Mouse (Mus musculus) left cerebral cortex, adult 9 months (tissue): ENCODE measurements around the gene Slc52a3.
A peak's percentile ranks its signal among the peaks of the same experiment; 100 is the strongest.

ENCODE experiments used
- DNase-seq, 2 experiments: peaks; one replicate each; pipeline ENCODE4 v3.0.0; 2022; ENCODE audit warnings: low spot score in 2 of 2

Gene Slc52a3

DNA sequence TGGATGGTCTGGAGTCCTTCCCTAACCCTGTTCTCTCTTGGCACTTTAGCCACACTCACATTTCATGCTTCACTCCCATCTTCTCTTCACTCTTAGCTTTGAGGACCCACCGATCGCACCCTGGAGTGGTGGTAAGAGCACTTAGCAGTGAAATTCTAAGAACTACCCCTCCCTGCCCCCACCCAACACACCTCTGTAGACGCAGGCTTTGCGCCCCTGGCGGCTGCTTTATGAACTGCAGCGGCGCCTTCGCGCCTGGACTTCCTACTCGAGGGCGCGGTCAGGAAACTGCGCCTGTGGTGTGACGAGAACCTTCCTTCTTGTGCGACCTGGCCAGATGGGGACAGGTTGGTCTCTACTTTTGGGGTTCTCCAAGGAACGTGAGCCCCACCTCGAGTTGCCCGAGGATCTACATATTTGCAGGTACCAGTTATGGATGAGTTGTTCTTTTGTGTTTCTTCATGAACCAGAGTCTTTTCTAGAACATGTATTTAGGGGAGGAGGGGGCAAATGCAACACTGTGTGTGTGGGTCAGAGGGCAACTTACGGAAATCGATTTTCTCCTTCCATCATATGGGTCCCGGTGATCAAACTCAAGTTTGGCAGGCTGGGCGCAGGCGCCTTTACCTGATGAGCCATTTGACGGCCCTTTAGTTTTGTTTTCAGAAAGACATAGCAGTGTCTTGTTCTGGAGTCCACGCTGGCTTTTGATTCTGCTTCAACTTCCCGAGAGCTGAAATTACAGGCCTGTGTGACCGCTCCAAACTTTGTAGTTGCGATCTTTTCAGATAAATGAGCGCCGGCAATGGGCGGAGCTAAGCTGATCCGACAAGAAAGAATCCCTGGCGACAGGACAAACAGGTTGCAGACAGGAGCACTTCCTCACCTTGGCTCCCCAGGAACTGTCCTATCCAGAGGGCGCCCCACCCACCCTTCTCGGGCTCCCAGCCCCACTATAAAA, at the start of gene Slc52a3:
Gene Slc52a3 (plus strand): TSS at position 283 of the 961 bp plus-strand sequence.
- DNase-seq: peak in 1 of 2 experiments; percentile 80

DNA sequence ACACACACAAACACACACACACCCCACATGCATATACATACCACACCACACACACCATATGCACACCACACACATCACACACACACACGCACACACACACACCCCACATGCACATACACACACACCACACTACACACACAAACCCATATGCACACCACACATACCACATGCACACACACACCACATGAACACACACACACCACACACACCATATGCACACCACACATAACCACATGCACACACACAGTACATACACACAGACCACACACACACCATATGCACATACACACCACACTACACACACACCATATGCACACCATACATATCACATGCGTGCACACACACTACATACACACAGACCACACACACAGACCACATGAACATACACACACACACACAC, 48.7 kb upstream of the Slc52a3 start:
- no peak for DNase-seq

DNA sequence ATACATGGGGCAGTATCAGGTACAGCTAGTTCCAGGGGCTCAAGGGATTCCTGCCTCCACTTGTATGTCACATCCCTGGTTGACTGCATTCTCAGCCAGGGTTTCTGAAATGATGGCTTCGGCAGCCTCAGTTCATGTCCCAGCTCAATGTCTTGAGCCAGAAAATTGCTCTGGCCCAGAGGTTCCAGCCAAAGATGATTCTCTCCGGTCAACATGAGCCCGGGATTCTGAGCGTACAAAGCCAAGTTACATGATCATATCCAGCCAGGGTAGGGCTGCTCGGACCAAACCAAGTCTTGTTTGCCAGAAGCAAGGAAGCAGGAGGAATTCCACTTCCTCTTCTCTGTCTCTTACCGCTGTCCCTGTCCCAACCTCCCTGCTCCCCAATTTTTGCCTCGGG, 48.0 kb upstream of the Slc52a3 start:
- DNase-seq: no peak

DNA sequence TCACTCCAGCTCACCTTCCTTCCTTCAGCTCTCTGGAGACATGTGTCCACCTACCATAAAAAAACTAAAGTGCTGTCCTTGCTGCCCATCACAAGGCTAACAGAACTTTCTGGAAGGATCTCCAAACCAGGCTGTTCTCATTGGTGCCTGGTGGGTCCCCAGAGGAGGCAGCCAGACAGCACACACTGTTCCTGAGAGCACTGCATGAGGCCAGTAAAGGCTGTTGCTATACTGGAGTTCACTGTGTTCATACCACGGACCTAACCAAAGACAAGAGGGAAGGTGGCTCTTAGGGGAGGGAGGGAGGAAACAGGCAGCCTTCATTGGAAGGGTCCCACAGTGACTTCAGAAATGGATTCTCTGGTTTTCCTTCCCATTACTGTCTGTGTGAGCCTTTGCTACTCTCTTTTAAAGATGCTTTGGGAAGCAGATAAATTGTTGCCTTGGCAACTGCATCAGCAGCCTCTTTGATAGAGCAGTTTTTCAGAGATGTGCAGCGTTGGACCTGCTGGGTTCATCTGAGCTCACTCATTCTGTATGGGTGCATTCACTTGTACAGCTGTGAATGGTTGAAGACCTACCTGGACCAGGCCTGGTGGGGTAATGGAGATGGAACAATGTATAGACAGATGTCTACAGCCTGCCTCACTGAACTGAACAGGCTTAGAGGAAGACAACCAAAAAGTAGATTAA, 47.1 kb upstream of the Slc52a3 start:
- DNase-seq: no peak

DNA sequence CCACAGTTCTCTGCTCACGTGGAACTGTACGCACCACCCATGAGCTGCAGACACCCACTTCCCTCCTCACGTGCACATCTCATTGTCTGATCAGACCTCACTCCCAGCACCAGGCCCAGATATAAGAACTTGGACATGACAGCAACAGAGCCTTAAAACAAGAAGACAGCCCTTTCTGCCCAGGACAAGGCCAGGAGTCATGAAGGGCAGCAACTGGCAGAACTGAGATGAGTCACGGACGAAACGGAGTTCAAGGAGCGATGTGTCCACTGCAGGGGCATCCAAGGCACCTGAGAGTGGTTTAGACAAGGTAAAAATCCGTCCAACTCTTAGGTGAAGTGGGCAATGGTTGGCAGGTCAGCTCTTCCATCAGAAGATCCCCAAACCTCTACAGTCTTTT, 42.6 kb upstream of the Slc52a3 start:
- no peak for DNase-seq

DNA sequence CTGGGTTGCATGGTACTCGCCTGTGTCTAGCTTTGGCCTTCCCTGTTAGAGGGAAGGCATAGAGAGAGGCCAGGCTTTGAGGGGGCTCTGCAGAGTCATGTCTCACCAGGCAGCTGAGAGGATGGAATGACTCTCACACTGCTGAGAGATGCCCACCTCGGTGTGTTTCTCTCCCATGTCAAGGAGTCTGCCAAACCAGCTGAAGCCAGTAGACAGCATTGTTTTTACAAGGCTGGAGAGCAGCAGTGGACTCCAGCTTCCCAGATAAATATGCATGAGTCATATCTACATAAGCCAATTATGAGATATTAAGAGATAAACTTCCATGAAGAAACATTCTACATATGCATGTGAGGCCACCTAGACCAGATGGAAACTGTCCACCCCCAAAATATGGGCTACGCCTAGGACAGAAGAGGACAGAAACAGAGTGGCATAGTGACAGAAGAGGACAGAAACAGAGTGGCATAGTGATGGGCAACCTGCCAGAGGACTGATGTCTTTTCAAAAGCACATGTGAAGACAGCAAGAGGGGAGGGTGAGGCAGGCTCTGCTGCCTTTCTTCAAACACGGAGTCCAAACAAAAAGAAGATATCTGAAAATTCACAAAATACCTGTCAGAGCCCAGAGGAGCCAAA, 39.7 kb upstream of the Slc52a3 start:
- DNase-seq: no peak

DNA sequence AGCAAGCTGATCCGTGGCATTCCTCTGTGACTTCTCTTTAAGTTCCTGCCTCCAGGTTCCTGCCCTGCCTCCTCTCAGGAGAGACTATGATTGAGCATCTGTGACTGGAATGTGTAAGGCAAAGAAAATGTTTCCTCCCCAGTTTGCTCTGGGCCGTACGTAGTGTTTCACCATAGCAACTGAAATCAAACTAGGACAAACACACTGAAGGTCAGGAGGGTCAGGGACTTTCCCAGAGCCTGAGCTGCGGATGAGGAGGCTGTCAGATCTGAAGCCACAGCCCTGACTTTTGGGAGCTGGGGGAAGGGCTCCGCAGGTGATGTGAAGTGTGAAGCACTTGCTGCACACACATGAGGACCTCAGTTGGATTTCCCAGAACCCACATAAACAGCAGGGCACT, 37.0 kb upstream of the Slc52a3 start:
- no peak for DNase-seq

DNA sequence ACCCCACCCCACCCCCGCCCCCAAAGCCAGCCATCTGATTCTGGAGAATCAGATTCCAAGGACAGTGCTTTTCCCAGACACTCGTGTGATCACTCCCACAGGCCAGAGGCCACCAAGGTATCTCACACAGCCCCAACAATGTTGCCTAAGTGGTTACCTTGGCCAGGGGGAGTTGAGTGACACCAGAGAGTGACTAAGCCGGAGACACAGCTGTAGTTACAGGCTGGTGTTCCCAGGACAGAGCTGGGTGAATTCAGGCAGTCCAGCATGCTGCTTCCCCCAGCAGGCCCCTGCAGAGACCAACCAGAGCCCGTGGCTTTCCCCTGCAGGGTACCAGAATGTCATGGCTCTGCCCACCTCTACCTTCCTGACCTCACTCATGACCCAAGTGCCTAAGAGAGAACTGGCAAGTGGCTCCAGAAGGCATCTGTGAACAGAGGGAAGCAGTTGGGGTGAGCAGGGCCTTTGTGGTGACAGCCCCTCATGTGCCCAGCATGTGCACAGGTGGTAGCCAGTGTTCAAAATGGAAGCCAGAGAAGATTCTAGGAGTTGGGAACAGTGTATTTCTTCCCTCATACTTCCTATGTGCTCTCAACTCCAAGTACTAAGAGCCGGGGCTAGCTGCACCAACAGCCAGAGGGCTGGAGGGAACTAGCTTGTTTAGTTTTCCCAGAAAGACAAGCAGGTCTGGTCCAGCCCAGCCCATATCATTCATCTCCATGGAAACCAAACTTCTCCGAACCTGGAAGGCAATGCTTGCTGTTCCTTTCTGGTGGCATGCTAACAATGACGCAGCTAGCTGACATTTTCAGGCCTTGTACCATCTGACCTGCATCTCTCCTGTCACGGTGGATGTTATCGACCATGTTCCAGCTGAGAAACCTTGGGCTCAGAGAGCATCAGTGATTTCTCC, 34.8 kb upstream of the Slc52a3 start:
- no peak for DNase-seq

DNA sequence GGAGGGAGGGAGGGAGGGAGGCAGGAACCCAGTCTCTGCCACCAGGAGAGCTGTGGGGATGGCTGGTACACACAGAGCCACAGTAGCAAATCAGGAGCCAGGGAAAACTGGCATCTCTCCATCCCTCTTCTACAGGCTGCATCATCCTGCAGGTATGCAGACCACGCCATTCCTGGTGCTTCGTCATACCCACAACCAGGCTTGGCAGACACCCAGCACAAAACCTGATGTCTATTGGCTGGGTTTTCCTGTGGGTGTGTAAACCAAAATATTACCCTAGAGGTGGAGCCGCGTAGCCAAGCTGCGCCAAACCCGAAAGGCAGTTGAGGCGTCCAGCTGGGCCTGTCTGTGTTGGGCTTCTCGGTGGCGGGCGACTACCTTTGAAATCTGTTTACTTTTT, 33.8 kb upstream of the Slc52a3 start:
- DNase-seq: peak; percentile 33 to 91

DNA sequence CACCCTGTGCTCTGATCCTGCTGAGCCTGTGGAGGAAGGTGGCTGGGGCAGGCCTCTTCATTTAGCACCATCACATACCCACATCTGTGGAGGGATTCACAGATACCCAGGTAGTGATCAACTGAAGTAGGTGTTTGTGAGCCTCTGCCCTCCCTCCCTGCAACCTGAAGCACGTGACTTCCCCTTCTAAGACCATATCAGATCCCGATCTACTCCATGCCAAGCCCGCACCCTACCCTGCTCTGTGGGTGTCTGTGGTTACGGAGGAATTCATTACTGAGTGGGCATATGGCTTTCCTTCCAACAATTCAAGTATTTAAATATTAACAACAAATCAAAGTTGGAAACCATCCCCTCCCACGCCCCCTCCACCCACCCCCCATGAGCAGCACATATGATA, 33.0 kb upstream of the Slc52a3 start:
- DNase-seq: no peak

DNA sequence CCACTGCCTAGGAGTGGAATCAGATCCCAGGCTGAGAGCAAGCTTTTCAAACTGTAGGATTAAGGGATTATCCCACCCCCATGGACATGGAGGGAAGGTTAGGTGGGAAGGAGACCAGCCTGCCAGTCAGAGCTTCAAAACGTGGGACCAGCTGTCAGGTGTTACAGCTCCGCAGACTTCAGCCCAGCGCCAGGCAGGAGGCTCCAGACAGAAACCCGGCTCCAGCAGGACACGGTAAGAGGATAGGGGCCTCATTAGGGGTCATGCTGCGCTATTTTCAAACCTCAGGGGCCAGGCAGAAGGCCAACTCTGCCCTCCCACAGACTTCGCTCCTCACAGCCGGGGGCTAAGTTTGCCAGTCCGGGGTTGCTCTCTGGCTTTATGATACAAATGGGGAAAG, 32.3 kb upstream of the Slc52a3 start:
- DNase-seq: no peak

DNA sequence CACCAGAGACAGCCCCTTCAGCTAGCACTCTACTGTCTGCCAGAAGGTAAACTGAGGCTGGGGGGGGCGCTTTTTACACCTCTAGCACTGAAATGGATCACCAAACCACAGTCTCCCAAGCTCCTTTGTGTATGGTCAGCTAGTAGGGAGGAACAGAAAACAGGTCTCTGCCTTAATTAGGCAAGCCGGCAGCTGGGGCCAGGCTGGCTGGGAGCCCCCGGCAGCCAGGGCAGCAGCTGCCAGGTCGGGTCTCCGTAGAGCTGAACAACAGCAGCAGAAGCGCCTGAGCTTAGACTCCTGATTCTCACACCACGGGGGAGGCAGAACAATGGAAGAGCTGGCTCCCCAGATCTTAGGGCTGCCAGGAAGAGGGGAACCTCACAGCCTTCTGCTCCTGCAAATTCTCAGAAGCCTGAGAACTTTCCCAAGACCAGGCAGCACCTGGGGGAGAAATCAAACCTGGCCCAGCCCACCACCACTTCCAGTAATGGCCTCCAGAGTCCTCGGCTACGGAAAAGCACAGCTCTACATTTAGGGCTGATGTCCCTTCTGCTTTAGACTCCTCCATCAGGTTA, 29.0 kb upstream of the Slc52a3 start:
- no peak for DNase-seq

DNA sequence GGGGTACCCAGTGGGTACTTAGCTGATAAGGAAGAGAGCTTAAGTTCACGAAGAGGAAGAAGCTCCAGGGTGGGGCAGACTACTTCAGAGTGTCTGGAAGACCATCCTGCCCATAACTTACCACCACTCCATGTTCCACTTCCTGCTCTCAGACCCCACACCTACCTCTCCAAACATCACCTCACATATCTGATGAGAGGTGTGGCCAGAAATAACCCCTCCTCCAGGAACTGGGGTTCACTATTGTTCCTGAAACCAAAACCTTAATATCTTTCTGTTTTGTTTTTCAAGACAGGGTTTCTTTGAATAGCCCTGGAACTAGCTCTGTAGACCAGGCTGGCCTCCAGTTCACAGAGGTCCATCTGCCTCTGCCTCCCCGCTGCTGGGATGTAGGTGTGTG, 28.5 kb upstream of the Slc52a3 start:
- no peak for DNase-seq

DNA sequence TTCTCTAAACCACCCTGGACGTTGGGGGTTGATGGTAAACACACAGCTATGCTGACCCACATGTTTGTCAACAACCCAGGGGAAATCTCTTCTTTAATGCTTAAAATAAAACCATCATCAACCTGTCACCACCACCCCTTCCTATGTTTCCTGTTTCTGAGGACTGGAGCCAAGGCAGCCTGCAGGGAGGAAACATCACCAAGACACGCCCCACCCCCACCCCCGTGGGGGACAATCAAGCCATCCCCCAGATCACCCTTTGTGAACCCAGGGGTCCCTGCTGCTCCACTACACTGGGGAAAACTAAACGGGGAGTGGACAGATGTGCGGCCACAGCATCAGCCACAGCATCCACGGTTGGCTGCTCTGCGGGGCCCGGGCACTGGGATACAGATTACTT, 27.9 kb upstream of the Slc52a3 start:
- no peak for DNase-seq

DNA sequence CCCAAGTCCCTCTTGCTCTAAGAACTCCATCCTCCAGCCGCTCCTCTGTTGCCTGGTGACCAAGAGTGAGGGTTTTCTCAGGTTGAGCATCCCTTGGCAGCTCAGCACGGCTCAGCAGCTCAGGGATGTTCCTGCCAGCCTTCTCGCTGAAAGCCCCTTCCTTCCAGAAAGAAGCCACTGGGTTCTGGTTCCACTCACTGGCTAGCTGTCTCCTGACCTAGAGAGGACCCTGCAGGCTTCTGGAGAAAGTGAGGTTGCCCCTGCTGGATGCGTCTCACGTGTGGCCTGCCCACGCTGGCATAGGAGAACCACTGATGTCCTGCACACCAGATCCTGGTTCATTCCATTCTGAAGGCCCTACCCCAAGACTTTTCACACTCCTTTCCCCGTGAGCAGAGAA, 27.3 kb upstream of the Slc52a3 start:
- DNase-seq: no peak

DNA sequence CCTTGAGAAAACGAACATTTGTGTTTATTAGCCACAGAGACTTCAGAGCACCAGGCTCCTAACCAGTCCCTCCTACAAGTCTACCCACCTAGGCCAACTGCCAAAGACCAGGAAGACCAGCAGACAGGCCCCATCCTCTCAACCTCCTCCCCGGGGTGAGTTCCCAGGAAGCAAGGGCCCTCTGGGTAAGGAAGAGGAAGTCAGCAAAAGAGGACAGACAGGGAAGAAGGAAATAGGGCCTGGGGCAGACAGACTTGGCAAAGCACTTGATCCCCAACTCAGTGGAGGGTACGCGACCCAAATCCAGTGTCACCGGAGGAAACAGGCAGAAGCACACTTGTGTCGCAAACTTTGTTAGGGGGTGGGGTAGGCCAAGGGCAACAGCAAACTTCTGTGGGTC, 26.9 kb upstream of the Slc52a3 start:
- DNase-seq: no peak

DNA sequence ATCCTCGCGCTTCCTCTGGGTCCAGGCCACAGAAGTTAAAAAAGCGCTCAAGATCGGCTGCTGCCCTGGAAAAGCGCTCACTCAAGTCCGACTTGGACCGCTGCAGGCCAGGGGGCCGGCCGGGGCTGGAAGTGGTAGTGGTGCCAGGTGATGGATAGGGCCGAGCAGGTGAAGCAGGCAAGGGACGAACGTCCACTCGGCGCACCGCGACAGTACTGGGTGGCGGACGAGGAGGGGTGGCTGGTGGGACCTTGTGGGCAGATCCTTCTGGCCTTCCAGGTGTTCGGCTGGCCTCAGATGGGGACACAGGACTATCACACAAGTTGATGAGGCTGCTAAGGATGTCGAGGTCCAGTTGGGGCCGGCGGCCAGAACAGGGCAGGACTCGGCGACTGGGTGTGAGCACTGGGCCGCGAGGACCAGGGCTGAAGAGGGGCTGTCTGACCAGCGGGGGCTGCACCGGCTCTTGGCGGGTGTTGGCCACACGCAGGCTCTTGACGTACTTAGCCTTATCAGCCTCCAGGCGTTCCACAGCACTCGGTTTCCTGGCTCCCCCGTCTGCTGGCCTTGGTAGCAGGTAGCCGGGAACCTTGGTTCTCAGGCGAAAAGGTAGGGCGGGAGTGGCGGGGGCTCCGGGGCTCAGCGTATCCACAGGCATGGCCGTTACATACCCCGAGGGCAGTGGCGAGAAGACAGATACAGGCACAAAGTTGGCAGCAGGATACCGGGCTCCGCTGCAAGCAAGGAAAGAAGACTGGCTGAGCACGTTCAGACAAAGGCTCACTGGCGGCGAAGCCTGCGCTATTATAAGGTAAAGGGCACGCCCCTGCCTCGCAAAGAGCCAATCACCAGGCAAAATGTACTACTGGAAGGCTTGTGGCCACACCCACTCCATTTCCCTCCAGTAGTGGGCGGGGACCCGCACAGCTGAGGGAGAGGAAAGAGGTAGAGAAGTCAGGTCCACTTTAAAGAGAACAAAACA, 25.8 kb upstream of the Slc52a3 start:
- peak; percentile 40 to 72 for DNase-seq

DNA sequence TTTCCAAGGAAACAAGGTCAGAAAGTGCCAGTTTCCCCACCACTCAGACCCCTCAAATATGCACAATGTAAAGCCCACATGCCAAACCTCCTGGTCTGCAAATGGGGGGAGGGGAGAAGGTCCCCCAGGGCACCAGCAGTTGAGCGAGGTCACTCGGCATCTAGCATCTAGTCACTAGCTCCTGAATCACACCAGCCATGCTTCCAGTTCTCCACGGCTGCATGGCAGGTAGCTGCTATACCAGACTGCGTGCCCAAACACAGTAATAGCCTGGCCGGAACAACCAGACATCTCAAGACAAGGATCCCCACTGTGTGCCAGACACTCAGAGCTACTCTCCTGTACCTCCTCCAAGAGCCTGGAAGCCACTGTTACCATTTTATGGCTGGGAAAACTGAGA, 24.6 kb upstream of the Slc52a3 start:
- no peak for DNase-seq

DNA sequence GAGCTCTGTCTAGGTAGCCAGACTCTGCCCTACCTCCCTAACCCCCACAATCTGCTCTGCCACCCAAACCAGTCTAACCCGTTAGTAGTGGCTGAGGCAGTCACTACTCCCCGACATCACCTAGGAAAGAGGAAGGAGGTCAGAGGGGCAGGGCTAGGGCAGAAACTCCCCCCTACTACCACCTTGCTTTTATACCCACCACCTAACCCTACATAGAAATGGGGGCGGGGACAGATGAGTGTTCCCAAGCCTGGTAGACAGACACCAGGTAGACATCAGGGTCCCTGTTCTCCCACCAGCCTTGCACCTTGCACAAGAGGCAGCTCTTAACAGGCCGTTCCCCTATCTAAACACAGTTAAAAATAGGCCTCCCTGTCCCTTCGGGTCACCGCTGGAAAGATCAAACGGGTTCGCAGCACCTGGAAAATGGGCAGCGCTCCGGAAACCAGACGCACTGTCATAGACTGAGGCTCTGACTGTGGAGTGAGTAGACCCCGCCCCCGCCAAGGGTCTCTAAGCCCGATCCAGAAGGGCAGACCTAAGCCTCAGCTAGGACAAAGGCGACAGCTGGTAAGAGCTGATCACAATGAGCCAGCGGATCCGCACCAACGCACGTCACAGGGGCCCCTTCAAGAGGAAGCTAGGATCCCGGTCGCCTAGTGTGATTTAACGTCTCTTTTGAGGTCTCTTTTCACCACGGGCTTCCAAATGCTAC, 23.3 kb upstream of the Slc52a3 start:
- no peak for DNase-seq
